Mouse (Mus musculus): ENCODE measurements around the gene Qsox1. TPM values are rescaled to one million over a fixed set of nuclear protein-coding genes. Genes with fewer than 3 reads are reported as not detected.

Qsox1 gene
- polyA plus RNA-seq (2012; fragmentation: generic; extraction: Trizol): 10 to 100 TPM; 28.9 to 73.0 TPM

DNA sequence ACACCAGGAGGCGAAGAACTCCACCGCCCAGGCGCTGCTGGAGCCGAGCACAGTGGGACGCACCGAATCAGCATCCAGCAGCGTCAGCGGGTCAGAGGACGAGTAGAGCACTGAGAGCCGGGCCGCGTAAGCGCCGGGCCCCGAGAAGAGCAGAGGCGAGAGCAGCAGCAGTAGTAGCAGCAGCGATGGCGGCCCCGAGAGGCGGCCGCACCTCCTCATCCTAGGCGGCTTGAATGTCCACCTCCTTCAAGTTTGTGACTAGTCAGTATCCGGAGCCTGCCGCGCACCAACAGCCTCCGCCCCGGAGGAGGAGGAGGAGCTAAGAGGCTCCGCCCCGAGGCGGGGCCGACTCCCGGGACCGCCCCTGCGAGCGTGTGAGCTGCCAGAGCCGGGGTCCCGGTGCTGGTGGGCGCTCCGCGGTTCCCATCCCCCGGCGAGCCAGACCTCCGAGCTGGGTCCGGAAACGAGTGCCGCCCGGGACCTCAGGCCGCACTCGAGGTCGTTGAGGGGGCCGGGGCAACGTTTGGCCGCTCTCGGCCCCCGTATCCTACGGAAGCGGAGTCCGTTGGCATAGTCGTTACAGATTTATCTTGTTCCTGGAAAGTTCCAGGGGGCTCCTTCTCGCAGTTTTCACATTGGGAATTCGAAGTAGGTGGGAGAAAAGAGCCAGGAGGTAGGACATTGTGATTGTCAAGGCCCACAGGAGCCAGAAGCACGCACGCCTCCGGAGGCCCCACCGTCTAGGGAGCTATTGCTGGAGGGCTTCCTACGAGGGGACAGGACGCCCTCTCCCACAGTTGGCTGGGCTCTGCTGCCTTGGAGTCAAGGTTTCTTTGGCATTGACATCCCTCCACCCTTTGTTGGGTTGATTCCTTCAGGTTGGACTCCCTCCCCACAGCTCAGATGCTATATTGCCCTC lies at the start of gene Qsox1:
Gene Qsox1, minus strand, starts transcription at position 309 of the 919 bp plus-strand sequence.

DNA sequence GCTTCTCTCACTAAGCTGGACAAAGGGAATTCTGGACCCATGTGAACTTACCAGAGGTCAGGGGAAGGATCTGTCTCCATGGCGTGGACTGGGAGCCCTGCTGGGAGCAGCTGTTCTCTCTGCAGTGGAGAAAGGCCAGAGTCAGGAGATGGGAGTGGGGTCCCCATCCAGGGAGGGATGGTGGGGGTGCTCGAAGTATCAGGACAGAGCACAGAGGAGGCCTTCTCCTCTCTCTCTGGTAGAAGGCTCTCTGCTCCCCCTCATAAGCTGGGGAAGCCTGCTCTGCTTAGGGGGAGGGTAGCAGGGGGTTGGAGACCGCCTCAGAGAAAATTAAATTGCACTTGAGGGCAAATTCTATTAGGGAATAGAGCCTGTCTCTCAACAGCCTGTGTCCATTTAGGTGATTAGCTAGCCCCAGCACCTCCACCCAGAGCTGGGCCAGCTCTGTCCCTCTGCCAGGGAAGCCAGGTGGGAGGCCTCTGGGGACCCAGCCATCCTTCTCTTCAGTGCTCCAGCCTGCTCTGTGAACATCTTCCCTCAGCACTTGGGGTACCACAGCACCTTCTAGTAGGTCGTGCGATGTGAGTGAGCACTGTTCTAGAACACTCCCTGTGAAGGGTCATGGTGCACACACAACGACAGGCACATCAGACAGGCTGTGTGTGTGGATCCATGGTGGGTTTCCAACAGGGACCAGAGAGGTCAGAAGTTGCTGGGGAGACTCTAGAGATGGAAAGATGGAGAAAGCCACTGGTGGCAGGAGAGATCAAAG lies 61.0 kb downstream of the Qsox1 start, which contains the start of gene Lhx4:
Gene Lhx4, minus strand, starts transcription at position 201 of the 772 bp plus-strand sequence.

Other genes starting within 250 kb of the Qsox1 start
- under 1 TPM; 0.01 to 0.02 TPM for gene Lhx4, start 61.2 kb downstream of the Qsox1 start, polyA plus RNA-seq (2012; fragmentation: generic; extraction: Trizol)
- gene Cep350, start 160.4 kb upstream of the Qsox1 start, polyA plus RNA-seq (2012; fragmentation: generic; extraction: Trizol): 1 to 10 TPM in 1 of 2 experiments, under 1 TPM in 1; 0.21 to 1.8 TPM
- 10 to 100 TPM in 1 of 2 experiments, 1 to 10 TPM in 1; 5.6 to 26.4 TPM for gene Tor1aip2, start 222.5 kb upstream of the Qsox1 start, polyA plus RNA-seq (2012; fragmentation: generic; extraction: Trizol)
- 10 to 100 TPM in 1 of 2 experiments, 1 to 10 TPM in 1; 5.8 to 27.6 TPM for gene Tor1aip1, start 223.6 kb upstream of the Qsox1 start, polyA plus RNA-seq (2012; fragmentation: generic; extraction: Trizol)